Mouse (Mus musculus) forebrain, embryonic 11.5 days (tissue): ENCODE data around the gene Terb2. TPM values are rescaled to one million over a fixed set of nuclear protein-coding genes. Genes with fewer than 3 reads are reported as not detected.

ENCODE experiments used
- ATAC-seq: fragments of 200-750 bp; cut with Nextera tagmentation; replicated peaks from 2 replicates; pipeline ENCODE4 v1.8.0; 2017; ENCODE audit warnings: moderate TSS enrichment; ENCODE audit not compliant: low FRiP score
- DNase-seq: peaks from one replicate; pipeline ENCODE4 v3.0.0-alpha.2; 2017; ENCODE audit warnings: low spot score
- H3K27ac ChIP-seq: fragments of 300-500 bp; sonication (generic); 2 replicates; pipeline ENCODE4 v1.5.1; 2014; ENCODE audit warnings: low read depth, low read length
- H3K27me3 ChIP-seq: fragments of 300-500 bp; sonication (generic); 2 replicates; pipeline ENCODE4 v1.6.1; 2014; ENCODE audit warnings: mild to moderate bottlenecking, low read length, mixed read lengths; ENCODE audit not compliant: control insufficient read depth, insufficient read depth
- H3K36me3 ChIP-seq: fragments of 300-500 bp; sonication (generic); 2 replicates; pipeline ENCODE4 v1.6.1; 2014; ENCODE audit warnings: mild to moderate bottlenecking, low read length, moderate library complexity, mixed read lengths; ENCODE audit not compliant: control insufficient read depth, insufficient read depth
- H3K4me1 ChIP-seq: fragments of 300-500 bp; sonication (generic); replicated peaks from 2 replicates; pipeline ENCODE4 v1.6.1; 2014; ENCODE audit warnings: low read length, mixed read lengths; ENCODE audit not compliant: control insufficient read depth, insufficient read depth
- H3K4me2 ChIP-seq: fragments of 300-500 bp; sonication (generic); 2 replicates; pipeline ENCODE4 v1.6.1; 2014; ENCODE audit warnings: low read depth, mild to moderate bottlenecking, low read length, moderate library complexity, mixed read lengths; ENCODE audit not compliant: severe bottlenecking
- H3K4me3 ChIP-seq: fragments of 300-500 bp; sonication (generic); 2 replicates; pipeline ENCODE4 v1.5.1; 2014; ENCODE audit warnings: low read depth, low read length
- H3K9ac ChIP-seq: fragments of 300-500 bp; sonication (generic); 2 replicates; pipeline ENCODE4 v1.6.1; 2014; ENCODE audit warnings: low read length
- H3K9me3 ChIP-seq: fragments of 300-500 bp; sonication (generic); 2 replicates; pipeline ENCODE4 v1.6.1; 2016; ENCODE audit warnings: low read length, mixed read lengths; ENCODE audit not compliant: control insufficient read depth
- WGBS: fragments of 180-500 bp; shearing (Covaris S2); extraction: QIAGEN DNeasy Blood & Tissue Kit; methylation state at CpG from one replicate; pipeline ENCODE4 v1.1.7; 2014; 5-methylcytosine and 5-hydroxymethylcytosine counted together
- polyA plus RNA-seq: library from polyadenylated mRNA; unstranded; fragments of >200 nt; fragmentation: Nextera tagmentation; extraction: Ambion mirVana; gene quantifications from 2 replicates; pipeline ENCODE4 v1.2.1, GENCODE M21; 2014

Terb2 gene
- polyA plus RNA-seq, 1 experiment from 2014 or later: not detected

DNA sequence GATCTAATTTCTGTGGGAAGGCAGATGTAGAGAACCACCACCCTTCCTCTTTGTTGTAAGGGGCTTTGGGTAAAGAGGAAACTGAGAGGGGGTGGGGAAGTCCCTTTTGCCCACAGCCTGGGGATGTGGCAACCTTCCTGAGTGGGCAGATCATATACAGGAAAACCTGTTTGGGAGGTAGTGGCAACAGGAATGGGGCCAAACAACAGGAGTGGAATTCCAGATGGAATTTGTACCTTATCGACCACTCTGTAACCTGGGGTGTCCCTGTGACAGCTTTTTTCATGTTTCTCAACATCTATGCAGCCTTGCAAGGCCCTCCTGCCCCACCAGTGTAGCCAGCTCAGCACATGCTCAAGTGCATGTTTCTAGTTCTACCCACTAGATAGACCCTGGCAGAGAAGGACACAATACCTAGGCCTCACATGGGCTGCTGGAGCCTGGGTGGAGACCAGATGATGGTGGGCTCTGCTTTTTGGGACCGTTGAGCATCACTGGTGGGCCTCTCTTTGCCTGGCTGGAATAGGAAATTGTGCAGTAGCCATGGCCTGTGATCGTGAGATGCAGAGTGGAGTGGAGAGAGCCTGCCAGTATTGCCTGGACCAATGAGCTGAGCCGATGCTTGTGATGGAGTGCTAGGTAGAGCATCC, 29.9 kb upstream of the Terb2 start:
- 90% methylated on average over 4 of the region's 4 CpGs for WGBS
- no peak overlapping the region for H3K4me3 ChIP-seq
- DNase-seq: no peak
- no peaks in the 10 kb centered on the region for H3K36me3 ChIP-seq
- H3K4me2 ChIP-seq: no peak overlapping the region
- no peaks in the 10 kb centered on the region for H3K9me3 ChIP-seq
- H3K4me1 ChIP-seq: no peaks in the 10 kb centered on the region
- no peaks in the 10 kb centered on the region for H3K27me3 ChIP-seq
- no peak for ATAC-seq
- no peak overlapping the region for H3K9ac ChIP-seq
- H3K27ac ChIP-seq: no peak overlapping the region

DNA sequence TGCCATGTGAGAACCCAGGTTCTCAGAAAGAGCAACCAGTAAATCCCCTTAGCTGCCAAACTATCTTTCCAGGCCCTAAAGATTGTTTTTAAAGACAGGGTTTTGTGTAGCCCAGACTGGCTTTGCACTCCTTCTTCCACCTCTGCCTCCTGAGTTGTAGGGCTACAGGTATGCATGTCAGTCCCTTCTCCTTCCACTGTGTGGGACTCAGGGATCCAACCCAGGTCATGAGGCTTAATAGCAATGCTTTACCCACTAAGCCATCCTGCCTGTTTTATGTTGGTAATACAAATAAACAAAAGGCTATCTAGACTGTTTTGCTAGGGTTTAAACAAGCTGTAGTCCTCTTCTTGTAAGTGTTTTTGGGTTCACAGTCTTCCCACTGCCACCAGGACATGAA, 28.5 kb upstream of the Terb2 start:
- no peaks in the 10 kb centered on the region for H3K36me3 ChIP-seq
- ATAC-seq (no peak), DNase-seq (no peak)
- H3K27me3 ChIP-seq: no peaks in the 10 kb centered on the region
- H3K27ac ChIP-seq: no peak overlapping the region
- H3K9ac ChIP-seq: no peak overlapping the region
- H3K4me2 ChIP-seq: no peak overlapping the region
- no peaks in the 10 kb centered on the region for H3K4me1 ChIP-seq
- H3K9me3 ChIP-seq: no peaks in the 10 kb centered on the region
- no peak overlapping the region for H3K4me3 ChIP-seq

GRCm38 (mm10) chr2:122158362-122158802, 27.7 kb upstream of the Terb2 start:
- no peak overlapping the region for H3K9ac ChIP-seq
- 60% methylated on average over 6 of the region's 6 CpGs for WGBS
- no peaks in the 10 kb centered on the region for H3K4me1 ChIP-seq
- H3K4me3 ChIP-seq: no peak overlapping the region
- DNase-seq: no peak
- no peak overlapping the region for H3K4me2 ChIP-seq
- H3K9me3 ChIP-seq: no peaks in the 10 kb centered on the region
- ATAC-seq: no peak
- no peaks in the 10 kb centered on the region for H3K36me3 ChIP-seq
- H3K27ac ChIP-seq: no peak overlapping the region
- H3K27me3 ChIP-seq: no peaks in the 10 kb centered on the region

GRCm38 (mm10) chr2:122159667-122160066, 26.4 kb upstream of the Terb2 start:
- Histone ChIP-seq H3K9me3 (no peaks in the 10 kb centered on the region), H3K9ac (no peak overlapping the region), H3K27me3 (no peaks in the 10 kb centered on the region), H3K4me1 (no peaks in the 10 kb centered on the region), H3K4me3 (no peak overlapping the region), H3K27ac (no peak overlapping the region), H3K36me3 (no peaks in the 10 kb centered on the region), H3K4me2 (no peak overlapping the region)
- DNase-seq (no peak), ATAC-seq (no peak)
- 92% methylated on average over 6 of the region's 6 CpGs for WGBS

- Histone ChIP-seq H3K9me3 (no peaks in the 10 kb centered on the region), H3K4me3 (no peak within 1 kb of the TSS), H3K4me2 (no peak within 1 kb of the TSS), H3K36me3 (no peaks in the 10 kb centered on the region), H3K27ac (no peak within 1 kb of the TSS), H3K9ac (no peak within 1 kb of the TSS), H3K27me3 (no peaks in the 10 kb centered on the region), H3K4me1 (no peaks in the 10 kb centered on the region)
- peak; percentile 64; the same call in 1 of the 2 replicates for ATAC-seq
- DNase-seq: peak; percentile 87
- 40% methylated on average over 2 of the region's 2 CpGs for WGBS
These were observed 25.4 kb upstream of the Terb2 start, which contains the start of gene Trim69 for GRCm38 (mm10) chr2:122160680-122161079. Trim69 (plus strand) TSS chr2:122160700.

- H3K4me3 ChIP-seq: no peak overlapping the region
These were observed 24.5 kb upstream of the Terb2 start for GRCm38 (mm10) chr2:122161542-122161941.

GRCm38 (mm10) chr2:122162529-122162928, 23.5 kb upstream of the Terb2 start:
- 85% methylated on average over 2 of the region's 2 CpGs for WGBS
- no peak overlapping the region for H3K9ac ChIP-seq
- H3K4me1 ChIP-seq: no peaks in the 10 kb centered on the region
- no peak overlapping the region for H3K4me3 ChIP-seq
- DNase-seq (no peak), ATAC-seq (no peak)
- H3K27me3 ChIP-seq: no peaks in the 10 kb centered on the region
- H3K9me3 ChIP-seq: no peaks in the 10 kb centered on the region
- no peak overlapping the region for H3K27ac ChIP-seq
- no peak overlapping the region for H3K4me2 ChIP-seq
- no peaks in the 10 kb centered on the region for H3K36me3 ChIP-seq

More at GRCm38 (mm10) chr2:122161542-122161941, 24.5 kb upstream of the Terb2 start:
- 50% methylated on average over 4 of the region's 4 CpGs for WGBS
- H3K4me2 ChIP-seq: no peak overlapping the region
- no peak overlapping the region for H3K27ac ChIP-seq
- H3K9me3 ChIP-seq: no peaks in the 10 kb centered on the region
- H3K27me3 ChIP-seq: no peaks in the 10 kb centered on the region
- ATAC-seq (no peak), DNase-seq (no peak)
- H3K9ac ChIP-seq: no peak overlapping the region
- no peaks in the 10 kb centered on the region for H3K36me3 ChIP-seq
- H3K4me1 ChIP-seq: no peaks in the 10 kb centered on the region

GRCm38 (mm10) chr2:122163430-122164195, 22.5 kb upstream of the Terb2 start:
- H3K9me3 ChIP-seq: no peaks in the 10 kb centered on the region
- H3K4me1 ChIP-seq: no peaks in the 10 kb centered on the region
- no peak overlapping the region for H3K9ac ChIP-seq
- DNase-seq (no peak), ATAC-seq (no peak)
- H3K27me3 ChIP-seq: no peaks in the 10 kb centered on the region
- no peak overlapping the region for H3K4me3 ChIP-seq
- H3K27ac ChIP-seq: no peak overlapping the region
- no peaks in the 10 kb centered on the region for H3K36me3 ChIP-seq
- no peak overlapping the region for H3K4me2 ChIP-seq
- 80% methylated on average over 13 of the region's 13 CpGs for WGBS
